Mouse (Mus musculus) forebrain, embryonic 12.5 days (tissue): ENCODE results near the gene Aqp8. TPM values are rescaled to one million over a fixed set of nuclear protein-coding genes. Genes with fewer than 3 reads are reported as not detected.

Experiments
- ATAC-seq: fragments of 200-750 bp; cut with Nextera tagmentation; 2 replicates; pipeline ENCODE4 v1.8.0; 2017; ENCODE audit warnings: moderate TSS enrichment; ENCODE audit not compliant: low FRiP score
- H3K27ac ChIP-seq: fragments of 300-500 bp; sonication (generic); 2 replicates; pipeline ENCODE4 v1.5.1; 2016; ENCODE audit warnings: mild to moderate bottlenecking
- H3K27me3 ChIP-seq: fragments of 300-500 bp; sonication (generic); 2 replicates; pipeline ENCODE4 v1.6.1; 2016; ENCODE audit warnings: mild to moderate bottlenecking
- H3K36me3 ChIP-seq: fragments of 300-500 bp; sonication (generic); replicated peaks from 2 replicates; pipeline ENCODE4 v1.6.1; 2016; ENCODE audit warnings: mild to moderate bottlenecking
- H3K4me1 ChIP-seq: fragments of 300-500 bp; sonication (generic); 2 replicates; pipeline ENCODE4 v1.6.1; 2016
- H3K4me2 ChIP-seq: fragments of 300-500 bp; sonication (generic); 2 replicates; pipeline ENCODE4 v1.6.1; 2016; ENCODE audit warnings: mild to moderate bottlenecking, moderate library complexity
- H3K4me3 ChIP-seq: fragments of 300-500 bp; sonication (generic); replicated peaks from 2 replicates; pipeline ENCODE4 v1.5.1; 2016; ENCODE audit warnings: mild to moderate bottlenecking
- H3K9ac ChIP-seq: fragments of 300-500 bp; sonication (generic); 2 replicates; pipeline ENCODE4 v1.6.1; 2016; ENCODE audit warnings: mild to moderate bottlenecking
- H3K9me3 ChIP-seq: fragments of 300-500 bp; sonication (generic); 2 replicates; pipeline ENCODE4 v1.6.1; 2016
- WGBS: fragments of 180-500 bp; shearing (Covaris S2); methylation state at CpG from one replicate; pipeline ENCODE4 v1.1.7; 2016; 5-methylcytosine and 5-hydroxymethylcytosine counted together
- polyA plus RNA-seq: library from polyadenylated mRNA; unstranded; fragments of >200 nt; fragmentation: Nextera tagmentation; extraction: Ambion mirVana; gene quantifications from 2 replicates; pipeline ENCODE4 v1.2.1, GENCODE M21; 2016

The Aqp8 gene
- polyA plus RNA-seq, 1 experiment from 2014 or later, result 0.56 TPM

GRCm38 (mm10) chr7:123450515-123450914 lies 11.6 kb upstream of the Aqp8 start:
- H3K9me3 ChIP-seq, result no peaks in the 10 kb centered on the region
- no peaks in the 10 kb centered on the region for H3K27me3 ChIP-seq
- H3K27ac ChIP-seq, result no peak overlapping the region
- 89% methylated on average over 2 of the region's 2 CpGs for WGBS
- ATAC-seq, result no peak
- H3K36me3 ChIP-seq, result no peaks in the 10 kb centered on the region
- no peak overlapping the region for H3K4me2 ChIP-seq
- no peak overlapping the region for H3K4me3 ChIP-seq
- no peak overlapping the region for H3K9ac ChIP-seq
- no peaks in the 10 kb centered on the region; the same call in 1 of the 2 replicates for H3K4me1 ChIP-seq

- H3K9me3 ChIP-seq, result no peaks in the 10 kb centered on the region
- no peak overlapping the region for H3K4me3 ChIP-seq
- no peaks in the 10 kb centered on the region for H3K27me3 ChIP-seq
- H3K36me3 ChIP-seq, result no peaks in the 10 kb centered on the region
- 87% methylated on average over 6 of the region's 6 CpGs for WGBS
- H3K4me2 ChIP-seq, result no peak overlapping the region
- no peak for ATAC-seq
- H3K27ac ChIP-seq, result no peak overlapping the region
- H3K9ac ChIP-seq, result no peak overlapping the region
- no peaks in the 10 kb centered on the region; the same call in 1 of the 2 replicates for H3K4me1 ChIP-seq
These were observed 9.5 kb upstream of the Aqp8 start for GRCm38 (mm10) chr7:123452551-123452950.

- Histone ChIP-seq H3K4me1 (no peaks in the 10 kb centered on the region; the same call in 1 of the 2 replicates), H3K9me3 (no peaks in the 10 kb centered on the region), H3K36me3 (no peaks in the 10 kb centered on the region), H3K4me3 (no peak overlapping the region), H3K27ac (no peak overlapping the region), H3K9ac (no peak overlapping the region), H3K4me2 (no peak overlapping the region), H3K27me3 (no peaks in the 10 kb centered on the region)
- 89% methylated on average over 8 of the region's 8 CpGs for WGBS
- ATAC-seq, result no peak
These were observed 9.0 kb upstream of the Aqp8 start for GRCm38 (mm10) chr7:123453066-123453465.

GRCm38 (mm10) chr7:123455088-123455487 lies 7.0 kb upstream of the Aqp8 start:
- ATAC-seq, result no peak
- Histone ChIP-seq H3K27ac (no peak overlapping the region), H3K4me2 (no peak overlapping the region), H3K36me3 (no peaks in the 10 kb centered on the region), H3K4me3 (no peak overlapping the region), H3K4me1 (no peaks in the 10 kb centered on the region), H3K9ac (no peak overlapping the region), H3K9me3 (no peaks in the 10 kb centered on the region), H3K27me3 (no peaks in the 10 kb centered on the region)
- WGBS, result 94% methylated on average over 3 of the region's 3 CpGs

- 90% methylated on average over 4 of the region's 4 CpGs for WGBS
- H3K36me3 ChIP-seq, result no peaks in the 10 kb centered on the region
- H3K4me1 ChIP-seq, result no peaks in the 10 kb centered on the region
- no peaks in the 10 kb centered on the region for H3K9me3 ChIP-seq
- no peak overlapping the region for H3K4me2 ChIP-seq
- H3K27me3 ChIP-seq, result no peaks in the 10 kb centered on the region
- no peak overlapping the region for H3K9ac ChIP-seq
- no peak overlapping the region for H3K4me3 ChIP-seq
- ATAC-seq, result no peak
- no peak overlapping the region for H3K27ac ChIP-seq
These were observed 3.8 kb upstream of the Aqp8 start for GRCm38 (mm10) chr7:123458309-123458708.

- Histone ChIP-seq H3K27me3 (no peaks in the 10 kb centered on the region), H3K4me2 (no peak overlapping the region), H3K27ac (no peak overlapping the region), H3K9me3 (no peaks in the 10 kb centered on the region), H3K4me3 (no peak overlapping the region), H3K36me3 (no peaks in the 10 kb centered on the region), H3K9ac (no peak overlapping the region), H3K4me1 (no peaks in the 10 kb centered on the region)
- no peak for ATAC-seq
- WGBS, result 90% methylated on average over 4 of the region's 4 CpGs
These were observed 2.8 kb upstream of the Aqp8 start for GRCm38 (mm10) chr7:123459247-123459646.

GRCm38 (mm10) chr7:123461316-123461715 lies 775 bp upstream of the Aqp8 start:
- H3K27ac ChIP-seq, result no peak overlapping the region
- no peaks in the 10 kb centered on the region for H3K27me3 ChIP-seq
- H3K9me3 ChIP-seq, result no peaks in the 10 kb centered on the region
- ATAC-seq, result no peak
- no peaks in the 10 kb centered on the region for H3K4me1 ChIP-seq
- 71% methylated on average over 4 of the region's 4 CpGs for WGBS
- H3K9ac ChIP-seq, result no peak overlapping the region
- no peak overlapping the region for H3K4me2 ChIP-seq
- H3K36me3 ChIP-seq, result no peaks in the 10 kb centered on the region
- no peak overlapping the region for H3K4me3 ChIP-seq

GRCm38 (mm10) chr7:123463569-123463968 lies 1.5 kb downstream of the Aqp8 start:
- no peak overlapping the region for H3K4me2 ChIP-seq
- WGBS, result 82% methylated on average over 4 of the region's 4 CpGs
- no peaks in the 10 kb centered on the region for H3K27me3 ChIP-seq

GRCm38 (mm10) chr7:123465692-123466387 lies 3.7 kb downstream of the Aqp8 start:
- ATAC-seq, result peak; percentile 57
- Histone ChIP-seq H3K4me1 (no peaks in the 10 kb centered on the region), H3K27me3 (no peaks in the 10 kb centered on the region), H3K27ac (no peak overlapping the region), H3K4me2 (no peak overlapping the region), H3K9ac (no peak overlapping the region), H3K4me3 (no peak overlapping the region), H3K9me3 (no peaks in the 10 kb centered on the region), H3K36me3 (no peaks in the 10 kb centered on the region)
- 39% methylated on average over 6 of the region's 6 CpGs for WGBS

More at GRCm38 (mm10) chr7:123463569-123463968, 1.5 kb downstream of the Aqp8 start:
- Histone ChIP-seq H3K9ac (no peak overlapping the region), H3K27ac (no peak overlapping the region), H3K36me3 (no peaks in the 10 kb centered on the region), H3K4me1 (no peaks in the 10 kb centered on the region), H3K9me3 (no peaks in the 10 kb centered on the region), H3K4me3 (no peak overlapping the region)
- ATAC-seq, result no peak

- Histone ChIP-seq H3K4me3 (no peak overlapping the region), H3K4me1 (no peaks in the 10 kb centered on the region), H3K4me2 (no peak overlapping the region), H3K9me3 (no peaks in the 10 kb centered on the region), H3K27ac (no peak overlapping the region), H3K9ac (no peak overlapping the region), H3K27me3 (no peaks in the 10 kb centered on the region), H3K36me3 (no peaks in the 10 kb centered on the region)
- WGBS, result 86% methylated on average over 1 of the region's 1 CpGs
- ATAC-seq, result no peak
These were observed 5.9 kb downstream of the Aqp8 start for GRCm38 (mm10) chr7:123467961-123468360.

- WGBS, result 84% methylated on average over 5 of the region's 5 CpGs
- Histone ChIP-seq H3K36me3 (peaks cover 36% of the 10 kb centered on the region), H3K27me3 (no peaks in the 10 kb centered on the region), H3K9me3 (no peaks in the 10 kb centered on the region), H3K27ac (no peak overlapping the region), H3K4me3 (no peak overlapping the region), H3K4me2 (no peak overlapping the region), H3K9ac (no peak overlapping the region), H3K4me1 (no peaks in the 10 kb centered on the region)
- ATAC-seq, result no peak
These were observed 25.6 kb downstream of the Aqp8 start for GRCm38 (mm10) chr7:123487703-123488102.

GRCm38 (mm10) chr7:123499481-123500238 lies 37.6 kb downstream of the Aqp8 start:
- no peaks in the 10 kb centered on the region for H3K9me3 ChIP-seq
- peak overlapping the region; percentile 83 for H3K4me2 ChIP-seq

More at GRCm38 (mm10) chr7:123499481-123500238, 37.6 kb downstream of the Aqp8 start:
- peak overlapping the region; percentile 67 for H3K4me3 ChIP-seq
- peaks cover 19% of the 10 kb centered on the region for H3K36me3 ChIP-seq
- peak overlapping the region; percentile 84 for H3K9ac ChIP-seq
- 41% methylated on average over 19 of the region's 19 CpGs for WGBS
- H3K27me3 ChIP-seq, result no peaks in the 10 kb centered on the region
- H3K27ac ChIP-seq, result peak overlapping the region; percentile 86; the same call in 1 of the 2 replicates
- no peak; the same call in 1 of the 2 replicates for ATAC-seq
- peaks cover 23% of the 10 kb centered on the region for H3K4me1 ChIP-seq
